Mouse (Mus musculus) lung, postnatal 0 days (tissue): ENCODE results near the gene Lrrc27.

Source experiments
- CTCF ChIP-seq: IDR thresholded peaks from 2 replicates; pipeline ENCODE4 v1.5.1; 2016; ENCODE audit warnings: antibody characterized with exemption, mild to moderate bottlenecking
- EP300 ChIP-seq: IDR thresholded peaks from 2 replicates; pipeline ENCODE4 v1.6.1; 2016; ENCODE audit warnings: antibody characterized with exemption, mild to moderate bottlenecking, control low read depth

GRCm38 (mm10) chr7:139214596-139215340 lies 2.0 kb downstream of the Lrrc27 start:
- TF ChIP-seq CTCF = no peak
- no peak for TF ChIP-seq EP300
